Mouse (Mus musculus) erythroblast, embryonic 14.5 days (primary cell): ENCODE results near the gene Dnm3.

Experiments used
- GATA1 ChIP-seq: IDR thresholded peaks from 2 replicates; pipeline ENCODE4 v1.6.1; 2012; ENCODE audit warnings: low read length, inconsistent platforms, mixed read lengths
- TAL1 ChIP-seq: IDR thresholded peaks from 3 replicates; pipeline ENCODE4 v1.6.1; 2012; ENCODE audit warnings: low read length, inconsistent platforms, mixed read lengths

DNA sequence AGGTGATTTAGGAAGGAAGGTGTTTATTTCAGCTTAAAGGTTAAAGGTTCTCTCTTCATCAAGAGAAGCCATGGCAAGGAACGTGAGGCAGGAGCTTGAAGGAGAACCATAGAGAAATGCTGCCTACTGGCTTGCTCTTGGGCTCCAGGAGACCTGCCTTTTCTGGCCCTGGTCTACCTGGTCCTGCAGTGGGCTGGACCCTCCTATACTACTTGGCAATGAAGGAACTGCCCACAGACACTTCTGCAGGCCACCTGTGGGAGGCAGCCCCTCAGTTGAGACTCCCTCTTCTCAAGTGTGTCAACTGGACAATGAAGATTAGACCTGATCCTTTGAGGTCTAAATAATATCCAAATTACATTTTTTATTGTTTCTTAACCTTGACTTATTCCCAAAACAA lies 140.7 kb downstream of the Dnm3 start:
- TF ChIP-seq TAL1 (no peak), GATA1 (no peak)
